Comparison of ENCODE assay signal across 8 mouse cellular contexts in genomic region chr1:188947794-188948193, GRCm38 (mm10). TPM values are rescaled to one million over a fixed set of nuclear protein-coding genes. Genes with fewer than 3 reads are reported as not detected.
DNase-seq lines count a peak whose midpoint lies in the region; ATAC-seq lines count a peak whose summit lies in the region.

No protein-coding gene starts in this region.

- ATAC-seq in forebrain, embryonic 14.5 days = no peak
- ATAC-seq in forebrain, embryonic 12.5 days (ENCODE audit: low FRiP score) = no peak
- no peak for ATAC-seq in hindbrain, embryonic 14.5 days (ENCODE audit: low FRiP score)

- no peaks in the 10 kb centered on the region; the same call in 1 of the 2 replicates for H3K4me1 ChIP-seq in forebrain, embryonic 14.5 days (ENCODE audit: control insufficient read depth, insufficient read depth, low read length)
- no peaks in the 10 kb centered on the region for H3K4me1 ChIP-seq in forebrain, embryonic 12.5 days
- no peaks in the 10 kb centered on the region for H3K4me1 ChIP-seq in hindbrain, embryonic 14.5 days (replicated peaks; ENCODE audit: control insufficient read depth, insufficient read depth, low read length)

- WGBS in forebrain, embryonic 14.5 days = 65% methylated on average over 5 of the region's 5 CpGs
- 68% methylated on average over 5 of the region's 5 CpGs for WGBS in forebrain, embryonic 12.5 days
- 64% methylated on average over 5 of the region's 5 CpGs for WGBS in hindbrain, embryonic 14.5 days

- H3K27ac ChIP-seq in forebrain, embryonic 14.5 days (ENCODE audit: low read depth, low read length) = no peak overlapping the region
- no peak overlapping the region for H3K27ac ChIP-seq in forebrain, embryonic 12.5 days
- no peak overlapping the region for H3K27ac ChIP-seq in hindbrain, embryonic 14.5 days

- H3K9ac ChIP-seq in forebrain, embryonic 14.5 days (ENCODE audit: low read length) = no peak overlapping the region
- no peak overlapping the region for H3K9ac ChIP-seq in forebrain, embryonic 12.5 days
- no peak overlapping the region for H3K9ac ChIP-seq in hindbrain, embryonic 14.5 days

- H3K4me2 ChIP-seq in forebrain, embryonic 14.5 days (ENCODE audit: low read length) = no peak overlapping the region
- H3K4me2 ChIP-seq in forebrain, embryonic 12.5 days = no peak overlapping the region
- H3K4me2 ChIP-seq in hindbrain, embryonic 14.5 days (replicated peaks) = no peak overlapping the region

- peak; percentile 13 for DNase-seq in forebrain, embryonic 14.5 days (ENCODE audit: low spot score)
- DNase-seq in right cerebral cortex, postnatal 14 days = peak; percentile 51
- DNase-seq in right cerebral cortex, postnatal 10 days (ENCODE audit: low spot score in 2 of 2) = no peak
- DNase-seq in embryo, embryonic 10.5 days (ENCODE audit: low spot score) = peak; percentile 24
- DNase-seq in thymus, postnatal 0 days (ENCODE audit: low spot score) = peak; percentile 15
- no peak for DNase-seq in hindbrain, embryonic 14.5 days (ENCODE audit: low spot score)
- no peak for DNase-seq in urinary bladder, postnatal 36 days (ENCODE audit: low spot score in 2 of 2)

- H3K4me3 ChIP-seq in forebrain, embryonic 14.5 days (ENCODE audit: low read depth, low read length) = no peak overlapping the region
- no peak overlapping the region for H3K4me3 ChIP-seq in forebrain, embryonic 12.5 days (replicated peaks)
- no peak overlapping the region for H3K4me3 ChIP-seq in hindbrain, embryonic 14.5 days (replicated peaks; ENCODE audit: low read length)

- H3K36me3 ChIP-seq in forebrain, embryonic 14.5 days (ENCODE audit: control insufficient read depth, insufficient read depth, low read length) = no peaks in the 10 kb centered on the region
- H3K36me3 ChIP-seq in forebrain, embryonic 12.5 days (replicated peaks) = no peaks in the 10 kb centered on the region
- H3K36me3 ChIP-seq in hindbrain, embryonic 14.5 days (replicated peaks; ENCODE audit: control insufficient read depth, insufficient read depth) = no peaks in the 10 kb centered on the region

- no peaks in the 10 kb centered on the region for H3K27me3 ChIP-seq in forebrain, embryonic 14.5 days (replicated peaks; ENCODE audit: control insufficient read depth, insufficient read depth, low read length)
- H3K27me3 ChIP-seq in forebrain, embryonic 12.5 days = no peaks in the 10 kb centered on the region
- H3K27me3 ChIP-seq in hindbrain, embryonic 14.5 days (ENCODE audit: control insufficient read depth, insufficient read depth, low read length) = no peaks in the 10 kb centered on the region

- H3K9me3 ChIP-seq in forebrain, embryonic 14.5 days (replicated peaks; ENCODE audit: control insufficient read depth, low read length) = no peaks in the 10 kb centered on the region
- H3K9me3 ChIP-seq in forebrain, embryonic 12.5 days = no peaks in the 10 kb centered on the region
- no peaks in the 10 kb centered on the region for H3K9me3 ChIP-seq in hindbrain, embryonic 14.5 days (ENCODE audit: control insufficient read depth, low read length)

RNA-seq across cellular contexts. Expression of gene Kctd3, which starts 59.8 kb away (rescaled TPM):
- 34.0 and 39.6 TPM in 2 replicates for polyA plus RNA-seq in forebrain, embryonic 14.5 days (2014; fragmentation: Nextera tagmentation; extraction: Ambion mirVana)
- 37.9 and 39.4 TPM in 2 replicates for polyA plus RNA-seq in forebrain, embryonic 12.5 days (2016; fragmentation: Nextera tagmentation; extraction: Ambion mirVana)
- 11.2 and 13.6 TPM in 2 replicates for polyA plus RNA-seq in thymus, postnatal 0 days (2015; fragmentation: Nextera tagmentation; extraction: Ambion mirVana)
- polyA plus RNA-seq in hindbrain, embryonic 14.5 days (2014; fragmentation: Nextera tagmentation; extraction: Ambion mirVana) = 54.1 and 56.2 TPM in 2 replicates

Comparison
In these comparisons a context has a peak if more than half of its experiments do, and no peak if none do; other contexts are left out.
1. DNase-seq: peak in forebrain, embryonic 14.5 days (single experiment), right cerebral cortex, postnatal 14 days (single experiment), embryo, embryonic 10.5 days (single experiment) and thymus, postnatal 0 days (single experiment); none in right cerebral cortex, postnatal 10 days (0 of 2), hindbrain, embryonic 14.5 days (single experiment) and urinary bladder, postnatal 36 days (0 of 2).